In the genomic region with DNA sequence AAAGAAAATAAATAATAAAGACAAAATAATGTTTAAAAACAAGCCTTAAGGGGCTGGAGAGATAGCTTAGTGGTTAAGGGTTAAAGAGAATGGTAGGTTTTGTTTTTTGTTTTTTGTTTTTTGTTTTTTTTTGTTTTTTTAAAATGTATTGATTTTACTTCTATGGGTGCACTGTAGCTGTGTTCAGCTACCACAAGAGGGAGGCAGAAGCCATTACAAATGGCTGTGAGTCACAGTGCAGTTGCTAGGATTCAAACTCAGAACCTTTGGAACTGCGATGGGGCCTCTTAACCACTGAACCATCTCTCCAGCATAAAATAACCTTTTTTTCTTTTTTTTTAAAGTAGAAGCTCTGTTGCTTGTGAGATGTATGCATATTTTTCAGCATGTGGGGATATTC, we compare ENCODE assay signal across 30 mouse cellular contexts.
DNase-seq lines count a peak whose midpoint lies in the region; ATAC-seq and TF ChIP-seq lines count a peak whose summit lies in the region.
"Had no signal": no experiment of that assay in that cellular context is flagged by ENCODE, and none has a peak within 500 bp of the region (broad histone marks: within the 10 kb centered on the region; RNA-seq: fewer than 3 reads in every experiment).

No protein-coding gene starts in this region.

- intact Hi-C loops in gastrocnemius, postnatal 36 days (cut with DNase I): no loop called here

- no peak overlapping the region for H3K27ac ChIP-seq in kidney, postnatal 0 days
- no peak overlapping the region for H3K27ac ChIP-seq in midbrain, postnatal 0 days (ENCODE audit: low read depth, low read length)
- no peak overlapping the region for H3K27ac ChIP-seq in midbrain, embryonic 13.5 days
- H3K27ac ChIP-seq: embryonic facial prominence, embryonic 12.5 days; gastrocnemius, adult 2 months; hindbrain, embryonic 10.5 days; hindbrain, embryonic 15.5 days; intestine, embryonic 15.5 days; limb, embryonic 10.5 days; limb, embryonic 15.5 days; liver, embryonic 14.5 days; neural tube, embryonic 13.5 days had no signal

- H3K27me3 ChIP-seq in kidney, postnatal 0 days (ENCODE audit: insufficient read depth, low read length): no peaks in the 10 kb centered on the region
- no peaks in the 10 kb centered on the region for H3K27me3 ChIP-seq in midbrain, postnatal 0 days (ENCODE audit: insufficient read depth, low read length)
- H3K27me3 ChIP-seq in midbrain, embryonic 13.5 days: no peaks in the 10 kb centered on the region
- H3K27me3 ChIP-seq: embryonic facial prominence, embryonic 12.5 days; hindbrain, embryonic 15.5 days; intestine, embryonic 15.5 days; limb, embryonic 15.5 days; neural tube, embryonic 13.5 days had no signal

- 94% methylated on average over 1 of the region's 1 CpGs for WGBS in kidney, postnatal 0 days
- 97% methylated on average over 1 of the region's 1 CpGs for WGBS in midbrain, postnatal 0 days
- WGBS in midbrain, embryonic 13.5 days: 88% methylated on average over 1 of the region's 1 CpGs

- TF ChIP-seq CTCF in kidney, postnatal 0 days (IDR thresholded peaks at IDR 0.05; ENCODE audit: low read depth): peak; percentile 22; the same call in 1 of the 2 replicates
- TF ChIP-seq CTCF in midbrain, postnatal 0 days (IDR thresholded peaks at IDR 0.05): peak; percentile 58
- peak; percentile 3; the same call in 1 of the 2 replicates for TF ChIP-seq CTCF in brain, embryonic 14.5 days (IDR thresholded peaks at IDR 0.05; ENCODE audit: borderline replicate concordance, extremely low read depth, insufficient read depth, insufficient read length)

- no peak overlapping the region for H3K9ac ChIP-seq in kidney, postnatal 0 days (ENCODE audit: low read depth, low read length)
- H3K9ac ChIP-seq in midbrain, postnatal 0 days (replicated peaks; ENCODE audit: low read length, poor library complexity, severe bottlenecking): no peak overlapping the region
- no peak overlapping the region for H3K9ac ChIP-seq in midbrain, embryonic 13.5 days (replicated peaks)
- H3K9ac ChIP-seq: embryonic facial prominence, embryonic 12.5 days; hindbrain, embryonic 15.5 days; intestine, embryonic 15.5 days; limb, embryonic 15.5 days; liver, embryonic 14.5 days; lung, embryonic 14.5 days; neural tube, embryonic 13.5 days had no signal

- no peaks in the 10 kb centered on the region for H3K9me3 ChIP-seq in kidney, postnatal 0 days (replicated peaks; ENCODE audit: low read length)
- no peaks in the 10 kb centered on the region for H3K9me3 ChIP-seq in midbrain, postnatal 0 days (ENCODE audit: low read length)
- no peaks in the 10 kb centered on the region for H3K9me3 ChIP-seq in midbrain, embryonic 13.5 days
- H3K9me3 ChIP-seq: embryonic facial prominence, embryonic 12.5 days; hindbrain, embryonic 10.5 days; hindbrain, embryonic 15.5 days; intestine, embryonic 15.5 days; limb, embryonic 10.5 days; limb, embryonic 15.5 days; neural tube, embryonic 13.5 days had no signal

- H3K36me3 ChIP-seq in kidney, postnatal 0 days (ENCODE audit: insufficient read depth, low read length): no peaks in the 10 kb centered on the region
- no peaks in the 10 kb centered on the region for H3K36me3 ChIP-seq in midbrain, postnatal 0 days (ENCODE audit: insufficient read depth, low read length)
- no peaks in the 10 kb centered on the region for H3K36me3 ChIP-seq in midbrain, embryonic 13.5 days
- H3K36me3 ChIP-seq: embryonic facial prominence, embryonic 12.5 days; hindbrain, embryonic 10.5 days; hindbrain, embryonic 15.5 days; intestine, embryonic 15.5 days; limb, embryonic 10.5 days; limb, embryonic 15.5 days; neural tube, embryonic 13.5 days had no signal

- H3K4me1 ChIP-seq in kidney, postnatal 0 days (replicated peaks; ENCODE audit: insufficient read depth, low read length): no peaks in the 10 kb centered on the region
- H3K4me1 ChIP-seq in midbrain, postnatal 0 days (ENCODE audit: insufficient read depth, low read length): no peaks in the 10 kb centered on the region
- no peaks in the 10 kb centered on the region for H3K4me1 ChIP-seq in midbrain, embryonic 13.5 days (replicated peaks)
- H3K4me1 ChIP-seq: embryonic facial prominence, embryonic 12.5 days; hindbrain, embryonic 10.5 days; hindbrain, embryonic 15.5 days; intestine, embryonic 15.5 days; limb, embryonic 10.5 days; limb, embryonic 15.5 days; neural tube, embryonic 13.5 days had no signal

- DNase-seq in kidney, postnatal 0 days (ENCODE audit: low spot score): no peak
- DNase-seq in kidney, postnatal 10 days: no peak
- DNase-seq in midbrain, postnatal 0 days (ENCODE audit: low spot score): no peak
- no peak for DNase-seq in brain, embryonic 14.5 days (ENCODE audit: low read depth)
- DNase-seq in gastrocnemius, postnatal 36 days: no peak
- DNase-seq: adrenal gland, adult 2 months; cerebellum, adult 11 months; cerebellum, adult 9-10 months; cerebellum, postnatal 36 days; embryo, embryonic 11 days; gastrocnemius, adult 2 months; heart, postnatal 14 days; kidney, adult 9 months; kidney, postnatal 25 days; lung, embryonic 14.5 days; right cerebral cortex, postnatal 4 days; thymus, postnatal 4 days had no signal

- H3K4me2 ChIP-seq in kidney, postnatal 0 days (ENCODE audit: low read length): no peak overlapping the region
- no peak overlapping the region for H3K4me2 ChIP-seq in midbrain, postnatal 0 days (ENCODE audit: low read depth, low read length, poor library complexity, severe bottlenecking)
- no peak overlapping the region for H3K4me2 ChIP-seq in midbrain, embryonic 13.5 days (replicated peaks)
- H3K4me2 ChIP-seq: embryonic facial prominence, embryonic 12.5 days; hindbrain, embryonic 15.5 days; intestine, embryonic 15.5 days; limb, embryonic 15.5 days; lung, embryonic 14.5 days; midbrain, embryonic 11.5 days; neural tube, embryonic 13.5 days had no signal

- no peak for TF ChIP-seq POLR2A in brain, embryonic 14.5 days (IDR thresholded peaks at IDR 0.05; ENCODE audit: borderline replicate concordance, extremely low read depth, insufficient read depth, insufficient read length, poor library complexity, severe bottlenecking)

- ATAC-seq in kidney, postnatal 0 days (replicated peaks; ENCODE audit: low FRiP score, low read depth): no peak
- no peak for ATAC-seq in midbrain, postnatal 0 days (ENCODE audit: low FRiP score)
- no peak for ATAC-seq in midbrain, embryonic 13.5 days
- ATAC-seq in cerebellum, adult (ENCODE audit: insufficient number of reproducible peaks, low FRiP score, low TSS enrichment): no peak
- ATAC-seq: CD4-positive, CD25-positive, alpha-beta regulatory T cell, adult 4 months; forebrain, embryonic 14.5 days; intestine, embryonic 15.5 days had no signal

- H3K4me3 ChIP-seq in kidney, postnatal 0 days (replicated peaks; ENCODE audit: low read depth, low read length): no peak overlapping the region
- no peak overlapping the region for H3K4me3 ChIP-seq in midbrain, postnatal 0 days (ENCODE audit: low read depth, low read length)
- H3K4me3 ChIP-seq in midbrain, embryonic 13.5 days (replicated peaks): no peak overlapping the region
- H3K4me3 ChIP-seq: embryonic facial prominence, embryonic 12.5 days; gastrocnemius, adult 2 months; hindbrain, embryonic 10.5 days; hindbrain, embryonic 15.5 days; intestine, embryonic 15.5 days; limb, embryonic 10.5 days; limb, embryonic 15.5 days; neural tube, embryonic 13.5 days had no signal

Comparison
In these comparisons a context has a peak if more than half of its experiments do, and no peak if none do; other contexts are left out.
1. CTCF ChIP-seq: peak in every context shown above with its lines; median percentile 58 in midbrain, postnatal 0 days; 22 in kidney, postnatal 0 days; 3 in brain, embryonic 14.5 days.